Mouse (Mus musculus) liver, embryonic 14.5 days (tissue): ENCODE results near the gene Olfr544.

Experiments
- CTCF ChIP-seq: IDR thresholded peaks from 2 replicates; pipeline ENCODE4 v1.5.1; 2016; ENCODE audit warnings: antibody characterized with exemption, low read depth, control low read depth
- EP300 ChIP-seq: IDR thresholded peaks from 2 replicates; pipeline ENCODE4 v1.6.1; 2016; ENCODE audit warnings: antibody characterized with exemption, low read depth

- TF ChIP-seq CTCF (no peak), EP300 (no peak)
Observed at GRCm38 (mm10) chr7:102514144-102514543, 26.0 kb upstream of the Olfr544 start.
